Mouse (Mus musculus) frontal cortex, postnatal 14 days (tissue): ENCODE measurements at regions not wholly inside any gene's neighbourhood (a gene's known extent, or its start where the extent isn't known, plus 50 kb on each side); places are given as distances from the start of the nearest gene placed in this dataset.
A peak's percentile ranks its signal among the peaks of the same experiment; 100 is the strongest.

Source experiments
- DNase-seq, 2 experiments: peaks; one replicate each; pipeline ENCODE4 v3.0.0; 2022; ENCODE audit warnings: low spot score in 2 of 2

- DNase-seq: no peak
Observed at GRCm38 (mm10) chr14:120146908-120147770, 104.9 kb upstream of the Oxgr1 start.

GRCm38 (mm10) chr14:120148803-120149202, 106.6 kb upstream of the Oxgr1 start:
- no peak for DNase-seq

GRCm38 (mm10) chr14:120149341-120149741, 107.1 kb upstream of the Oxgr1 start:
- DNase-seq: peak; percentile 48 to 51

GRCm38 (mm10) chr14:120150589-120150988, 108.4 kb upstream of the Oxgr1 start:
- DNase-seq: no peak

GRCm38 (mm10) chr14:120154413-120154812, 112.2 kb upstream of the Oxgr1 start:
- no peak for DNase-seq

- no peak for DNase-seq
Observed at GRCm38 (mm10) chr14:120164184-120164583, 111.3 kb upstream of the Mbnl2 start.

GRCm38 (mm10) chr14:120165496-120166045, 109.9 kb upstream of the Mbnl2 start:
- no peak for DNase-seq

- DNase-seq: no peak
Observed at GRCm38 (mm10) chr14:120170733-120171132, 104.7 kb upstream of the Mbnl2 start.

- DNase-seq: no peak
Observed at GRCm38 (mm10) chr14:120172058-120172457, 103.4 kb upstream of the Mbnl2 start.

- DNase-seq: no peak
Observed at GRCm38 (mm10) chr14:120172844-120173243, 102.6 kb upstream of the Mbnl2 start.

- no peak for DNase-seq
Observed at GRCm38 (mm10) chr14:120174615-120175014, 100.9 kb upstream of the Mbnl2 start.

- DNase-seq: no peak
Observed at GRCm38 (mm10) chr14:120195218-120195617, 80.3 kb upstream of the Mbnl2 start.

GRCm38 (mm10) chr14:120211741-120212140, 63.7 kb upstream of the Mbnl2 start:
- no peak for DNase-seq

- no peak for DNase-seq
Observed at GRCm38 (mm10) chr14:120212626-120213025, 62.8 kb upstream of the Mbnl2 start.

- DNase-seq: no peak
Observed at GRCm38 (mm10) chr14:120219224-120219623, 56.2 kb upstream of the Mbnl2 start.

- no peak for DNase-seq
Observed at GRCm38 (mm10) chr14:120223528-120224201, 51.8 kb upstream of the Mbnl2 start.

GRCm38 (mm10) chr14:120224202-120224846, 51.1 kb upstream of the Mbnl2 start:
- no peak for DNase-seq

- DNase-seq: no peak
Observed at GRCm38 (mm10) chr14:120225657-120226056, 49.8 kb upstream of the Mbnl2 start.
